22 mouse cellular contexts compared by ENCODE assay signal in the genomic region with DNA sequence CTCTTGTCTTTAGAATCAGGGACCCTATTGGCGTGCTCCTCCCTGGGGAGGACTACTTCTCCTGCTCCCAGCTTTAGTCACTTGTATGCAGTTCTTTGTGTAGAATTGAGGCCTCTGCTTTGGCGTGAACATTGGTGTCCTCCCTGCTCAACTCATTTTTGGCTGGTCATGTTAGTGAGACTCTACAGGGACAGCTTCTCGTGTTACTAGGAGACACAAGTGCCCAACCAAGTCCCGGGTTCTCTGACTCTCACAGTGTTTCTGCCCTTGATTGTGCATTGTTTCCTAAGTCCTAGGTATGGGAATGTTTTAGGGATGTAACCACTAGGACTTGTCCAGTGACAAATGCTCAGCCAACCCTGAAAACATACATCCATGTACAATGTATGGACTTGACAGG.
"Had no signal": no experiment of that assay in that cellular context is flagged by ENCODE, and none has a peak within 500 bp of the region (broad histone marks: within the 10 kb centered on the region; RNA-seq: fewer than 3 reads in every experiment).

No protein-coding gene starts in this region.

- H3K4me2 ChIP-seq: limb, embryonic 12.5 days; limb, embryonic 15.5 days; liver, embryonic 11.5 days; lung, embryonic 14.5 days; midbrain, embryonic 13.5 days; neural tube, embryonic 12.5 days; neural tube, embryonic 15.5 days had no signal

- H3K27ac ChIP-seq: limb, embryonic 12.5 days; limb, embryonic 15.5 days; liver, embryonic 14.5 days; macrophage; midbrain, embryonic 13.5 days; neural tube, embryonic 12.5 days; neural tube, embryonic 15.5 days; stomach, postnatal 0 days had no signal

- ATAC-seq: liver, postnatal 0 days; lung, postnatal 0 days; midbrain, embryonic 13.5 days had no signal

- H3K27me3 ChIP-seq: limb, embryonic 12.5 days; limb, embryonic 15.5 days; midbrain, embryonic 13.5 days; neural tube, embryonic 12.5 days; neural tube, embryonic 15.5 days had no signal

- H3K9ac ChIP-seq: limb, embryonic 12.5 days; limb, embryonic 15.5 days; liver, embryonic 14.5 days; liver, postnatal 0 days; lung, embryonic 14.5 days; midbrain, embryonic 13.5 days; neural tube, embryonic 12.5 days; neural tube, embryonic 15.5 days had no signal

- H3K36me3 ChIP-seq: neural tube, embryonic 15.5 days had no signal

- H3K4me3 ChIP-seq: limb, embryonic 12.5 days; limb, embryonic 15.5 days; midbrain, embryonic 13.5 days; neural tube, embryonic 12.5 days; neural tube, embryonic 15.5 days had no signal

- H3K9me3 ChIP-seq: limb, embryonic 12.5 days; limb, embryonic 15.5 days; midbrain, embryonic 13.5 days; neural tube, embryonic 12.5 days; neural tube, embryonic 15.5 days had no signal

- DNase-seq: kidney, adult 9 months; kidney, postnatal 14 days; kidney, postnatal 4 days; left cerebral cortex, postnatal 4 days; liver, postnatal 0 days; lung, embryonic 14.5 days; right cerebral cortex, adult 18-20 months; right cerebral cortex, postnatal 14 days; right cerebral cortex, postnatal 4 days; thymus, adult 2 months; thymus, postnatal 14 days; thymus, postnatal 4 days had no signal
